Mouse (Mus musculus) T-helper 17 cell (primary cell): ENCODE data around the gene Sbk2.

Experiments
- in situ Hi-C, 2 experiments: fragments of 300-600 bp; cut with MboI, MseI; formaldehyde crosslinking; loops; 1 replicate in 1 of 2; 2 replicates in 1 of 2; pipeline ENCODE4 v1.15.1; 2025; ENCODE audit warnings: high pct_unique_total_duplicates in 2 of 2

Sbk2 gene

GRCm38 (mm10) chr7:4922931-4923565, 41.2 kb downstream of the Sbk2 start:
- in situ Hi-C loops, result no loop called here

- in situ Hi-C loops, result no loop called here
These were observed 41.7 kb downstream of the Sbk2 start for GRCm38 (mm10) chr7:4922508-4922907.

- in situ Hi-C loops, result no loop called here
These were observed 42.3 kb downstream of the Sbk2 start, which contains the start of gene Nat14 for GRCm38 (mm10) chr7:4921824-4922482. Gene Nat14, plus strand, starts transcription at chr7:4922028.

GRCm38 (mm10) chr7:4920976-4921823, 43.0 kb downstream of the Sbk2 start:
- in situ Hi-C loops, result no loop called here

- in situ Hi-C loops, result no loop called here
These were observed 43.7 kb downstream of the Sbk2 start for GRCm38 (mm10) chr7:4920496-4920895.

GRCm38 (mm10) chr7:4919971-4920370, 44.2 kb downstream of the Sbk2 start:
- in situ Hi-C loops, result loop anchor here in 1 of 2 experiments (5.0 kb wide), 1 partner anchor 97 kb away; the partner anchor contains the start of gene Gm44973

- in situ Hi-C loops, result loop anchor here in 1 of 2 experiments (5.0 kb wide), 1 partner anchor 98 kb away; the partner anchor contains the start of gene Gm44973
These were observed 45.1 kb downstream of the Sbk2 start for GRCm38 (mm10) chr7:4919096-4919495.

GRCm38 (mm10) chr7:4918681-4919080, 45.5 kb downstream of the Sbk2 start:
- in situ Hi-C loops, result loop anchor here in 1 of 2 experiments (5.0 kb wide), 1 partner anchor 99 kb away; the partner anchor contains the start of gene Gm44973

GRCm38 (mm10) chr7:4917494-4917893, 46.7 kb downstream of the Sbk2 start:
- in situ Hi-C loops, result loop anchor here in 1 of 2 experiments (5.0 kb wide), 1 partner anchor 100 kb away; the partner anchor contains the start of gene Gm44973

GRCm38 (mm10) chr7:4915669-4916416, 48.4 kb downstream of the Sbk2 start:
- in situ Hi-C loops, result loop anchor here in 1 of 2 experiments (5.0 kb wide), 1 partner anchor 101 kb away; the partner anchor contains the start of gene Gm44973

- in situ Hi-C loops, result loop anchor here in 1 of 2 experiments (5.0 kb wide), 1 partner anchor 102 kb away; the partner anchor contains the start of gene Gm44973
These were observed 49.1 kb downstream of the Sbk2 start, which contains the start of gene Zfp628 for GRCm38 (mm10) chr7:4915007-4915665. Gene Zfp628, plus strand, starts transcription at chr7:4915217.

GRCm38 (mm10) chr7:4912248-4912647, 52.0 kb downstream of the Sbk2 start:
- in situ Hi-C loops, result no loop called here

- in situ Hi-C loops, result no loop called here
These were observed 52.6 kb downstream of the Sbk2 start for GRCm38 (mm10) chr7:4911561-4911960.

- in situ Hi-C loops, result no loop called here
These were observed 57.7 kb downstream of the Sbk2 start, which contains the start of gene Gm36210 for GRCm38 (mm10) chr7:4906466-4906950. Gene Gm36210, minus strand, starts transcription at chr7:4906516.

- in situ Hi-C loops, result no loop called here
These were observed 61.8 kb downstream of the Sbk2 start for GRCm38 (mm10) chr7:4902404-4902803.

- in situ Hi-C loops, result no loop called here
These were observed 63.0 kb downstream of the Sbk2 start for GRCm38 (mm10) chr7:4901171-4901570.

GRCm38 (mm10) chr7:4900523-4900851, 63.7 kb downstream of the Sbk2 start:
- in situ Hi-C loops, result no loop called here

GRCm38 (mm10) chr7:4899649-4900522, 64.3 kb downstream of the Sbk2 start:
- in situ Hi-C loops, result loop anchor here in 1 of 2 experiments (5.0 kb wide), 1 partner anchor 188 kb away; no protein-coding TSS in a partner anchor
